Mouse (Mus musculus): ENCODE results near the gene Prr12. TPM values are rescaled to one million over a fixed set of nuclear protein-coding genes. Genes with fewer than 3 reads are reported as not detected.

The Prr12 gene
- polyA plus RNA-seq, 1 experiment, result 14.3 TPM

GRCm38 (mm10) chr7:45051601-45051974, 1.1 kb downstream of the Prr12 start:
- peaks cover 5% of the 10 kb centered on the region for H3K4me1 ChIP-seq (ENCODE audit: control insufficient read depth, insufficient read depth, low read length)
- TF ChIP-seq POLR2A (IDR thresholded peaks at IDR 0.05; ENCODE audit: borderline replicate concordance, control insufficient read depth, low read depth, low read length), result no peak
- TF ChIP-seq CTCF (IDR thresholded peaks at IDR 0.05; ENCODE audit: control insufficient read depth, insufficient read depth, low read length), result no peak
- peak overlapping the region; percentile 69 for H3K4me3 ChIP-seq (replicated peaks; ENCODE audit: control insufficient read depth, low read depth, low read length)
- H3K27ac ChIP-seq (ENCODE audit: control insufficient read depth, insufficient read depth, low read depth, low read length, poor library complexity), result no peak overlapping the region
- WGBS, result 34% methylated on average over 13 of the region's 13 CpGs

- WGBS, result 57% methylated on average over 16 of the region's 16 CpGs
- TF ChIP-seq POLR2A (IDR thresholded peaks at IDR 0.05; ENCODE audit: borderline replicate concordance, control insufficient read depth, low read depth, low read length), result no peak
- no peak for TF ChIP-seq CTCF (IDR thresholded peaks at IDR 0.05; ENCODE audit: control insufficient read depth, insufficient read depth, low read length)
- H3K4me3 ChIP-seq (replicated peaks; ENCODE audit: control insufficient read depth, low read depth, low read length), result peak overlapping the region; percentile 4
- no peak overlapping the region for H3K27ac ChIP-seq (ENCODE audit: control insufficient read depth, insufficient read depth, low read depth, low read length, poor library complexity)
- H3K4me1 ChIP-seq (ENCODE audit: control insufficient read depth, insufficient read depth, low read length), result peaks cover 5% of the 10 kb centered on the region
These were observed 1.6 kb downstream of the Prr12 start for GRCm38 (mm10) chr7:45050945-45051600.

GRCm38 (mm10) chr7:45048923-45049657, 3.6 kb downstream of the Prr12 start:
- peaks cover 5% of the 10 kb centered on the region for H3K4me1 ChIP-seq (ENCODE audit: control insufficient read depth, insufficient read depth, low read length)
- no peak overlapping the region for H3K4me3 ChIP-seq (replicated peaks; ENCODE audit: control insufficient read depth, low read depth, low read length)
- TF ChIP-seq CTCF (IDR thresholded peaks at IDR 0.05; ENCODE audit: control insufficient read depth, insufficient read depth, low read length) (no peak), POLR2A (IDR thresholded peaks at IDR 0.05; ENCODE audit: borderline replicate concordance, control insufficient read depth, low read depth, low read length) (no peak)
- 86% methylated on average over 23 of the region's 23 CpGs for WGBS
- H3K27ac ChIP-seq (ENCODE audit: control insufficient read depth, insufficient read depth, low read depth, low read length, poor library complexity), result no peak overlapping the region; the same call in 1 of the 2 replicates

GRCm38 (mm10) chr7:45048001-45048890, 4.4 kb downstream of the Prr12 start:
- peaks cover 5% of the 10 kb centered on the region for H3K4me1 ChIP-seq (ENCODE audit: control insufficient read depth, insufficient read depth, low read length)
- 91% methylated on average over 38 of the region's 38 CpGs for WGBS
- no peak overlapping the region; the same call in 1 of the 2 replicates for H3K27ac ChIP-seq (ENCODE audit: control insufficient read depth, insufficient read depth, low read depth, low read length, poor library complexity)
- TF ChIP-seq POLR2A (IDR thresholded peaks at IDR 0.05; ENCODE audit: borderline replicate concordance, control insufficient read depth, low read depth, low read length), result no peak
- no peak for TF ChIP-seq CTCF (IDR thresholded peaks at IDR 0.05; ENCODE audit: control insufficient read depth, insufficient read depth, low read length)
- no peak overlapping the region for H3K4me3 ChIP-seq (replicated peaks; ENCODE audit: control insufficient read depth, low read depth, low read length)

- H3K4me1 ChIP-seq (ENCODE audit: control insufficient read depth, insufficient read depth, low read length), result peaks cover 5% of the 10 kb centered on the region
- WGBS, result 89% methylated on average over 14 of the region's 14 CpGs
- H3K4me3 ChIP-seq (replicated peaks; ENCODE audit: control insufficient read depth, low read depth, low read length), result no peak overlapping the region
These were observed 5.2 kb downstream of the Prr12 start for GRCm38 (mm10) chr7:45047491-45047890.

GRCm38 (mm10) chr7:45046853-45047350, 5.8 kb downstream of the Prr12 start:
- no peak overlapping the region for H3K27ac ChIP-seq (ENCODE audit: control insufficient read depth, insufficient read depth, low read depth, low read length, poor library complexity)
- peaks cover 4% of the 10 kb centered on the region for H3K4me1 ChIP-seq (ENCODE audit: control insufficient read depth, insufficient read depth, low read length)
- no peak overlapping the region for H3K4me3 ChIP-seq (replicated peaks; ENCODE audit: control insufficient read depth, low read depth, low read length)
- TF ChIP-seq CTCF (IDR thresholded peaks at IDR 0.05; ENCODE audit: control insufficient read depth, insufficient read depth, low read length) (no peak), POLR2A (IDR thresholded peaks at IDR 0.05; ENCODE audit: borderline replicate concordance, control insufficient read depth, low read depth, low read length) (no peak)
- WGBS, result 87% methylated on average over 26 of the region's 26 CpGs

More at GRCm38 (mm10) chr7:45047491-45047890, 5.2 kb downstream of the Prr12 start:
- TF ChIP-seq POLR2A (IDR thresholded peaks at IDR 0.05; ENCODE audit: borderline replicate concordance, control insufficient read depth, low read depth, low read length) (no peak), CTCF (IDR thresholded peaks at IDR 0.05; ENCODE audit: control insufficient read depth, insufficient read depth, low read length) (no peak)
- no peak overlapping the region for H3K27ac ChIP-seq (ENCODE audit: control insufficient read depth, insufficient read depth, low read depth, low read length, poor library complexity)

GRCm38 (mm10) chr7:45045741-45046140, 6.9 kb downstream of the Prr12 start:
- H3K27ac ChIP-seq (ENCODE audit: control insufficient read depth, insufficient read depth, low read depth, low read length, poor library complexity), result no peak overlapping the region
- 93% methylated on average over 22 of the region's 22 CpGs for WGBS
- no peaks in the 10 kb centered on the region for H3K4me1 ChIP-seq (ENCODE audit: control insufficient read depth, insufficient read depth, low read length)
- H3K4me3 ChIP-seq (replicated peaks; ENCODE audit: control insufficient read depth, low read depth, low read length), result no peak overlapping the region
- no peak for TF ChIP-seq POLR2A (IDR thresholded peaks at IDR 0.05; ENCODE audit: borderline replicate concordance, control insufficient read depth, low read depth, low read length)
- TF ChIP-seq CTCF (IDR thresholded peaks at IDR 0.05; ENCODE audit: control insufficient read depth, insufficient read depth, low read length), result no peak
